Mouse (Mus musculus): ENCODE data around the gene Tmem88. TPM values are rescaled to one million over a fixed set of nuclear protein-coding genes. Genes with fewer than 3 reads are reported as not detected.

Gene Tmem88
- total and polyA plus RNA-seq, 2 experiments: 1.3 to 8.5 TPM

- peak overlapping the region; percentile 45 for H3K4me3 ChIP-seq (ENCODE audit: insufficient read depth, low read depth, low read length)
- TF ChIP-seq CTCF (IDR thresholded peaks at IDR 0.05; ENCODE audit: low read depth, low read length) (no peak), POLR2A (IDR thresholded peaks at IDR 0.05; ENCODE audit: extremely low read depth, insufficient read depth, low read length) (0 out of 2 replicates have a peak, but pooled peaks have one; percentile 18)
- peak overlapping the region; percentile 89 for H3K27ac ChIP-seq (replicated peaks; ENCODE audit: insufficient read depth, low read depth, low read length)
- peak overlapping the region; percentile 60 for H3K9ac ChIP-seq (ENCODE audit: low read depth, low read length)
- 1% methylated on average over 26 of the region's 26 CpGs for WGBS
- no peaks in the 10 kb centered on the region for H3K27me3 ChIP-seq (ENCODE audit: control insufficient read depth, insufficient read depth, low read length)
- peak; percentile 90 for DNase-seq (ENCODE audit: extremely low read depth, low read depth, low spot score)
- H3K36me3 ChIP-seq (ENCODE audit: control insufficient read depth, insufficient read depth, low read length): peaks cover 14% of the 10 kb centered on the region; the same call in 1 of the 2 replicates
- peaks cover 8% of the 10 kb centered on the region; the same call in 1 of the 2 replicates for H3K79me2 ChIP-seq (ENCODE audit: control insufficient read depth, insufficient read depth, low read length)
- H3K4me1 ChIP-seq (ENCODE audit: control insufficient read depth, insufficient read depth, low read length): peaks cover 22% of the 10 kb centered on the region
Measured at GRCm38 (mm10) chr11:69366157-69366854, 31.7 kb downstream of the Tmem88 start.

DNA sequence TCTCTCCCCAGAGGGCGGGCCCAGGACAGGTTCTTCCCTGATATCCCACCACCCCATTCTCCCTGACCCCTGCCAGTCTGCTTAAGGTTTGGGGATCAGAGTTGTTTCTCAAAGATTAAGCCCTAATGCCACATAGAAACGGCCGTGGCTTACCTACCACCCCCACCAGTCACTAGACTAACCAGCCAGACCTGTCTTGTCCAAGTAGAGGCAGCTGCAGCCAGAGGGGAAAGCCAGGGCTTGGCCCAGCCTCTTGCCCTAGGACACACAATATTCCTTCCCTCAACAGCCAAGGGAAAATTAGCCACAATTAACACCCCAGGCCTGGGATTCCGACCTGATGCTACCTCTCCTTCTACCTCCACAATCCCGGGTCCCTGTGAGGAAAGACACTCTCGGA is 32.3 kb downstream of the Tmem88 start:
- no peaks in the 10 kb centered on the region for H3K27me3 ChIP-seq (ENCODE audit: control insufficient read depth, insufficient read depth, low read length)
- H3K79me2 ChIP-seq (ENCODE audit: control insufficient read depth, insufficient read depth, low read length): peaks cover 8% of the 10 kb centered on the region; the same call in 1 of the 2 replicates
- DNase-seq (ENCODE audit: extremely low read depth, low read depth, low spot score): no peak
- H3K4me1 ChIP-seq (ENCODE audit: control insufficient read depth, insufficient read depth, low read length): peaks cover 22% of the 10 kb centered on the region
- H3K27ac ChIP-seq (replicated peaks; ENCODE audit: insufficient read depth, low read depth, low read length): peak overlapping the region; percentile 89
- peak overlapping the region; percentile 45; the same call in 1 of the 2 replicates for H3K4me3 ChIP-seq (ENCODE audit: insufficient read depth, low read depth, low read length)
- no peak for TF ChIP-seq CTCF (IDR thresholded peaks at IDR 0.05; ENCODE audit: low read depth, low read length)
- TF ChIP-seq POLR2A (IDR thresholded peaks at IDR 0.05; ENCODE audit: extremely low read depth, insufficient read depth, low read length): no peak
- peaks cover 19% of the 10 kb centered on the region; the same call in 1 of the 2 replicates for H3K36me3 ChIP-seq (ENCODE audit: control insufficient read depth, insufficient read depth, low read length)
- peak overlapping the region; percentile 60 for H3K9ac ChIP-seq (ENCODE audit: low read depth, low read length)
- 21% methylated on average over 6 of the region's 6 CpGs for WGBS

- Histone ChIP-seq H3K4me1 (ENCODE audit: control insufficient read depth, insufficient read depth, low read length) (peaks cover 22% of the 10 kb centered on the region), H3K4me3 (ENCODE audit: insufficient read depth, low read depth, low read length) (peak overlapping the region; percentile 37), H3K36me3 (ENCODE audit: control insufficient read depth, insufficient read depth, low read length) (peaks cover 23% of the 10 kb centered on the region; the same call in 1 of the 2 replicates), H3K9ac (ENCODE audit: low read depth, low read length) (peak overlapping the region; percentile 63; the same call in 1 of the 2 replicates), H3K27me3 (ENCODE audit: control insufficient read depth, insufficient read depth, low read length) (no peaks in the 10 kb centered on the region), H3K79me2 (ENCODE audit: control insufficient read depth, insufficient read depth, low read length) (peaks cover 8% of the 10 kb centered on the region; the same call in 1 of the 2 replicates), H3K27ac (replicated peaks; ENCODE audit: insufficient read depth, low read depth, low read length) (peak overlapping the region; percentile 95)
- peak; percentile 97 for DNase-seq (ENCODE audit: extremely low read depth, low read depth, low spot score)
- TF ChIP-seq POLR2A (IDR thresholded peaks at IDR 0.05; ENCODE audit: extremely low read depth, insufficient read depth, low read length) (0 out of 2 replicates have a peak, but pooled peaks have one; percentile 16), CTCF (IDR thresholded peaks at IDR 0.05; ENCODE audit: low read depth, low read length) (no peak)
- 0% methylated on average over 6 of the region's 6 CpGs for WGBS
Measured at GRCm38 (mm10) chr11:69364910-69365309, 33.1 kb downstream of the Tmem88 start.

DNA sequence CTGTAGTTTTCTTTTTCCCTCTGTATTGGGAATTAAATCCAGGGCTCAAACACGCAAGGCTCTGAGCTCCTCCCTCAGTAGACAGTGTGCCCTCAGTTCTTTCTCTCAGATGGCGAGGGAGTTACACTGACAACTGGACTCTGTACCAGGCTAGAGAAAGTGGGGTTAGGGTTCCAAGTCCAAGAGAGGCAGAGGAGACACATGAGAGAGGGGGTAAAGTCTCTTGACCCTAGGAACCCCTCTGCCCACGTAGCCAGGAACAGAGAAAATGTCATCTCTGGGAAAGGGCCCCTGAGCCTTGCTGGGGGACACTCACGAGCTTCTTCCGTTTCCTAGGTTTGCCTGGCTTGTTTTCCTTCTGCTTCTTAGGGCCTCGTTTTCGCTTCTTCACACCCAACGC is 33.7 kb downstream of the Tmem88 start:
- peak overlapping the region; percentile 95 for H3K27ac ChIP-seq (replicated peaks; ENCODE audit: insufficient read depth, low read depth, low read length)
- H3K4me3 ChIP-seq (ENCODE audit: insufficient read depth, low read depth, low read length): peak overlapping the region; percentile 57

GRCm38 (mm10) chr11:69362479-69362878 is 35.6 kb downstream of the Tmem88 start:
- no peak for TF ChIP-seq CTCF (IDR thresholded peaks at IDR 0.05; ENCODE audit: low read depth, low read length)
- no peak for TF ChIP-seq POLR2A (IDR thresholded peaks at IDR 0.05; ENCODE audit: extremely low read depth, insufficient read depth, low read length)
- H3K27me3 ChIP-seq (ENCODE audit: control insufficient read depth, insufficient read depth, low read length): no peaks in the 10 kb centered on the region

More for the DNA sequence above, 33.7 kb downstream of the Tmem88 start:
- Histone ChIP-seq H3K9ac (ENCODE audit: low read depth, low read length) (peak overlapping the region; percentile 63), H3K4me1 (ENCODE audit: control insufficient read depth, insufficient read depth, low read length) (peaks cover 22% of the 10 kb centered on the region), H3K36me3 (ENCODE audit: control insufficient read depth, insufficient read depth, low read length) (peaks cover 28% of the 10 kb centered on the region), H3K27me3 (ENCODE audit: control insufficient read depth, insufficient read depth, low read length) (no peaks in the 10 kb centered on the region), H3K79me2 (ENCODE audit: control insufficient read depth, insufficient read depth, low read length) (peaks cover 8% of the 10 kb centered on the region; the same call in 1 of the 2 replicates)
- 9% methylated on average over 8 of the region's 8 CpGs for WGBS
- DNase-seq (ENCODE audit: extremely low read depth, low read depth, low spot score): peak; percentile 95
- TF ChIP-seq CTCF (IDR thresholded peaks at IDR 0.05; ENCODE audit: low read depth, low read length): no peak

GRCm38 (mm10) chr11:69362021-69362420 is 36.0 kb downstream of the Tmem88 start:
- WGBS: 85% methylated on average over 7 of the region's 7 CpGs
- no peaks in the 10 kb centered on the region for H3K27me3 ChIP-seq (ENCODE audit: control insufficient read depth, insufficient read depth, low read length)
- TF ChIP-seq CTCF (IDR thresholded peaks at IDR 0.05; ENCODE audit: low read depth, low read length) (no peak), POLR2A (IDR thresholded peaks at IDR 0.05; ENCODE audit: extremely low read depth, insufficient read depth, low read length) (no peak)
- H3K9ac ChIP-seq (ENCODE audit: low read depth, low read length): no peak overlapping the region
- H3K79me2 ChIP-seq (ENCODE audit: control insufficient read depth, insufficient read depth, low read length): peaks cover 8% of the 10 kb centered on the region; the same call in 1 of the 2 replicates
- no peak overlapping the region for H3K4me3 ChIP-seq (ENCODE audit: insufficient read depth, low read depth, low read length)
- peaks cover 50% of the 10 kb centered on the region for H3K36me3 ChIP-seq (ENCODE audit: control insufficient read depth, insufficient read depth, low read length)
- H3K27ac ChIP-seq (replicated peaks; ENCODE audit: insufficient read depth, low read depth, low read length): no peak overlapping the region
- DNase-seq (ENCODE audit: extremely low read depth, low read depth, low spot score): no peak
- H3K4me1 ChIP-seq (ENCODE audit: control insufficient read depth, insufficient read depth, low read length): peaks cover 15% of the 10 kb centered on the region

More at GRCm38 (mm10) chr11:69362479-69362878, 35.6 kb downstream of the Tmem88 start:
- no peak overlapping the region for H3K4me3 ChIP-seq (ENCODE audit: insufficient read depth, low read depth, low read length)
- H3K36me3 ChIP-seq (ENCODE audit: control insufficient read depth, insufficient read depth, low read length): peaks cover 46% of the 10 kb centered on the region
- 93% methylated on average over 2 of the region's 2 CpGs for WGBS
- H3K27ac ChIP-seq (replicated peaks; ENCODE audit: insufficient read depth, low read depth, low read length): no peak overlapping the region
- no peak for DNase-seq (ENCODE audit: extremely low read depth, low read depth, low spot score)
- peaks cover 8% of the 10 kb centered on the region; the same call in 1 of the 2 replicates for H3K79me2 ChIP-seq (ENCODE audit: control insufficient read depth, insufficient read depth, low read length)
- H3K9ac ChIP-seq (ENCODE audit: low read depth, low read length): no peak overlapping the region
- H3K4me1 ChIP-seq (ENCODE audit: control insufficient read depth, insufficient read depth, low read length): peaks cover 18% of the 10 kb centered on the region
